Mouse (Mus musculus): Measurements from ENCODE around the gene Scd1. TPM values are rescaled to one million over a fixed set of nuclear protein-coding genes. Genes with fewer than 3 reads are reported as not detected.
"Not testable (repeated sequence)": the region's sequence is repeated elsewhere in the genome, so short reads cannot be mapped to it uniquely, and the experiment has no call there.

Gene Scd1
- total RNA-seq, 1 experiment from 2014 or later, result 32.4 TPM

GRCm38 (mm10) chr19:44376511-44376951, 31.1 kb downstream of the Scd1 start:
- ATAC-seq (replicated peaks; ENCODE audit: insufficient number of reproducible peaks, low FRiP score, low TSS enrichment, poor library complexity, severe bottlenecking), result 0 out of 2 replicates have a peak, but pooled peaks have one; percentile 38

GRCm38 (mm10) chr19:44372969-44373368, 34.7 kb downstream of the Scd1 start:
- ATAC-seq (replicated peaks; ENCODE audit: insufficient number of reproducible peaks, low FRiP score, low TSS enrichment, poor library complexity, severe bottlenecking), result peak; percentile 86

GRCm38 (mm10) chr19:44370231-44370630, 37.4 kb downstream of the Scd1 start:
- no peak for ATAC-seq (replicated peaks; ENCODE audit: insufficient number of reproducible peaks, low FRiP score, low TSS enrichment, poor library complexity, severe bottlenecking)

- no peak for ATAC-seq (replicated peaks; ENCODE audit: insufficient number of reproducible peaks, low FRiP score, low TSS enrichment, poor library complexity, severe bottlenecking)
Measured at GRCm38 (mm10) chr19:44369371-44369770, 38.3 kb downstream of the Scd1 start.

- ATAC-seq (replicated peaks; ENCODE audit: insufficient number of reproducible peaks, low FRiP score, low TSS enrichment, poor library complexity, severe bottlenecking), result not testable (repeated sequence)
Measured at GRCm38 (mm10) chr19:44367076-44367475, 40.6 kb downstream of the Scd1 start.

GRCm38 (mm10) chr19:44365733-44366132, 41.9 kb downstream of the Scd1 start:
- no peak for ATAC-seq (replicated peaks; ENCODE audit: insufficient number of reproducible peaks, low FRiP score, low TSS enrichment, poor library complexity, severe bottlenecking)

GRCm38 (mm10) chr19:44364029-44364428, 43.6 kb downstream of the Scd1 start:
- no peak for ATAC-seq (replicated peaks; ENCODE audit: insufficient number of reproducible peaks, low FRiP score, low TSS enrichment, poor library complexity, severe bottlenecking)

- ATAC-seq (replicated peaks; ENCODE audit: insufficient number of reproducible peaks, low FRiP score, low TSS enrichment, poor library complexity, severe bottlenecking), result peak; percentile 91
Measured at GRCm38 (mm10) chr19:44363529-44363928, 44.1 kb downstream of the Scd1 start.

GRCm38 (mm10) chr19:44358700-44359099, 49.0 kb downstream of the Scd1 start:
- no peak for ATAC-seq (replicated peaks; ENCODE audit: insufficient number of reproducible peaks, low FRiP score, low TSS enrichment, poor library complexity, severe bottlenecking)

GRCm38 (mm10) chr19:44351756-44352155, 55.9 kb downstream of the Scd1 start:
- ATAC-seq (replicated peaks; ENCODE audit: insufficient number of reproducible peaks, low FRiP score, low TSS enrichment, poor library complexity, severe bottlenecking), result no peak

- ATAC-seq (replicated peaks; ENCODE audit: insufficient number of reproducible peaks, low FRiP score, low TSS enrichment, poor library complexity, severe bottlenecking), result no peak
Measured at GRCm38 (mm10) chr19:44349689-44350088, 58.0 kb downstream of the Scd1 start.

Other genes starting within 250 kb of the Scd1 start
- not detected in 3 replicates for gene Pkd2l1, start 215.4 kb downstream of the Scd1 start, total RNA-seq (2017)
- not detected in 3 replicates for gene Scd3, start 204.6 kb downstream of the Scd1 start, total RNA-seq (2017)
- 38.6 to 52.6 TPM (median 50.7 TPM) in 3 replicates for gene Scd2, start 114.2 kb downstream of the Scd1 start, total RNA-seq (2017)
- gene Scd4, start 74.8 kb downstream of the Scd1 start, total RNA-seq (2017), result 1.7 TPM in 1 of 3 replicates, not detected in the others
- gene Wnt8b, start 85.6 kb upstream of the Scd1 start, total RNA-seq (2017), result not detected in 3 replicates
- 1.4 to 2.1 TPM (median 1.8 TPM) in 3 replicates for gene Sec31b, start 138.0 kb upstream of the Scd1 start, total RNA-seq (2017)
- not detected in 3 replicates for gene Gm20538, start 145.0 kb upstream of the Scd1 start, total RNA-seq (2017)
- gene Ndufb8, start 147.6 kb upstream of the Scd1 start, total RNA-seq (2017), result 117 to 199 TPM (median 156 TPM) in 3 replicates
- 13.0 to 27.7 TPM (median 26.6 TPM) in 3 replicates for gene Hif1an, start 155.0 kb upstream of the Scd1 start, total RNA-seq (2017)